Mouse (Mus musculus): Measurements from ENCODE around the gene Slc9a9. TPM values are rescaled to one million over a fixed set of nuclear protein-coding genes. Genes with fewer than 3 reads are reported as not detected.
A peak's percentile ranks its signal among the peaks of the same experiment; 100 is the strongest.

The Slc9a9 gene
- polyA plus RNA-seq, 1 experiment from 2014 or later, result 3.7 TPM

- no peaks in the 10 kb centered on the region for H3K9me3 ChIP-seq (ENCODE audit: control insufficient read depth, low read length)
- WGBS, result 7% methylated on average over 6 of the region's 6 CpGs
- H3K4me2 ChIP-seq (ENCODE audit: low read length), result no peak overlapping the region
- no peak overlapping the region for H3K27ac ChIP-seq (ENCODE audit: low read length)
- peak; percentile 80 for ATAC-seq
- H3K4me1 ChIP-seq (replicated peaks; ENCODE audit: control insufficient read depth, insufficient read depth, low read length), result no peaks in the 10 kb centered on the region; the same call in 1 of the 2 replicates
- no peak overlapping the region for H3K4me3 ChIP-seq (replicated peaks; ENCODE audit: low read length)
- no peak overlapping the region for H3K9ac ChIP-seq (replicated peaks; ENCODE audit: low read depth, low read length)
- H3K36me3 ChIP-seq (ENCODE audit: control insufficient read depth, insufficient read depth), result no peaks in the 10 kb centered on the region
- no peaks in the 10 kb centered on the region for H3K27me3 ChIP-seq (replicated peaks; ENCODE audit: control insufficient read depth, insufficient read depth, low read length)
These were observed 98.4 kb downstream of the Slc9a9 start for GRCm38 (mm10) chr9:94768114-94768513.

- H3K4me3 ChIP-seq (replicated peaks; ENCODE audit: low read length), result no peak overlapping the region
- 15% methylated on average over 4 of the region's 4 CpGs for WGBS
- no peaks in the 10 kb centered on the region for H3K36me3 ChIP-seq (ENCODE audit: control insufficient read depth, insufficient read depth)
- ATAC-seq, result no peak
- no peaks in the 10 kb centered on the region for H3K27me3 ChIP-seq (replicated peaks; ENCODE audit: control insufficient read depth, insufficient read depth, low read length)
- H3K9ac ChIP-seq (replicated peaks; ENCODE audit: low read depth, low read length), result no peak overlapping the region
- H3K9me3 ChIP-seq (ENCODE audit: control insufficient read depth, low read length), result no peaks in the 10 kb centered on the region
- H3K4me2 ChIP-seq (ENCODE audit: low read length), result no peak overlapping the region
- H3K27ac ChIP-seq (ENCODE audit: low read length), result no peak overlapping the region
- H3K4me1 ChIP-seq (replicated peaks; ENCODE audit: control insufficient read depth, insufficient read depth, low read length), result peaks cover 4% of the 10 kb centered on the region; the same call in 1 of the 2 replicates
These were observed 98.8 kb downstream of the Slc9a9 start for GRCm38 (mm10) chr9:94768524-94768923.

DNA sequence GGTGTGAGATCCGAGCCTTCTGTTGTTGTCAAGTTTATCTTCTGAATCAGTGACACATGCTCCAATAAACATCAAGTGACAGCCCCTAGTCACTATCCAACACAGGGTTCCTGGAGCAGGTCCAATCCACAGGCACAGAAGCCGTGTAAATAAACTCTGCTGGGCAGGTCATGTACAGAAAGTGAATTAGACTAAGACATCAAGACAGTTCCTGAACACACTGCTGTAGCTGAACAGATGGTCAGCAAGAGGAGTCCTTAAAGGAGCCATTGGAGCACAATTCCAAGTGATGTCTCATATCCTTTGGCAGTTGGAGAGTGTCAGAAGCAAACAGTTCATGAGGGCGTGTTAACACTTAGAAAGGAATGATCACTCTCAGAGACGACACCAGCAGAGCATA, 103.6 kb downstream of the Slc9a9 start:
- H3K4me1 ChIP-seq (replicated peaks; ENCODE audit: control insufficient read depth, insufficient read depth, low read length), result peaks cover 5% of the 10 kb centered on the region; the same call in 1 of the 2 replicates
- H3K27ac ChIP-seq (ENCODE audit: low read length), result no peak overlapping the region
- no peaks in the 10 kb centered on the region for H3K27me3 ChIP-seq (replicated peaks; ENCODE audit: control insufficient read depth, insufficient read depth, low read length)
- WGBS, result 50% methylated on average over 4 of the region's 4 CpGs
- no peak overlapping the region for H3K4me2 ChIP-seq (ENCODE audit: low read length)
- no peaks in the 10 kb centered on the region for H3K36me3 ChIP-seq (ENCODE audit: control insufficient read depth, insufficient read depth)
- ATAC-seq, result no peak
- H3K4me3 ChIP-seq (replicated peaks; ENCODE audit: low read length), result no peak overlapping the region
- no peak overlapping the region for H3K9ac ChIP-seq (replicated peaks; ENCODE audit: low read depth, low read length)
- no peaks in the 10 kb centered on the region for H3K9me3 ChIP-seq (ENCODE audit: control insufficient read depth, low read length)

DNA sequence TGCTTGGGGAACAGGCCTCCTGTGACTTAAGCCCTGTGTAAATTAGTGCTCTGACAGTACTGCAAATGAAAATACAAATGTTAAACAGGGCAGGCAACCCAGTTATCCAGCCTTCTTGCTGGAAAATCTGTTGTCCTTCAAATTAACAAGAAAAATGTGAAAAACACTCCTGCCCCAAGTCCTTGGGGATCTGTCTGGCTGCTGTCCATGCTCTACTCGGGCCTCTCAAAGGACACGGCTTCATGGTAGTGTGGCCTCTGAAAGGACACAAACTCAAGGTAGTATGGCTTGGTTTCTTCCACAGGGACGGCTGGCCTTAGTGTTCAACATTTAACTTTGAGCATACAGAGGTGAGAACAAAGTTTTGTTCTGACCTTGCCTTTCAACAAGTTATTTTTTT, 118.6 kb downstream of the Slc9a9 start:
- 91% methylated on average over 3 of the region's 3 CpGs for WGBS
- no peak overlapping the region for H3K4me3 ChIP-seq (replicated peaks; ENCODE audit: low read length)
- H3K27me3 ChIP-seq (replicated peaks; ENCODE audit: control insufficient read depth, insufficient read depth, low read length), result no peaks in the 10 kb centered on the region
- ATAC-seq, result no peak
- no peaks in the 10 kb centered on the region for H3K9me3 ChIP-seq (ENCODE audit: control insufficient read depth, low read length)
- H3K4me1 ChIP-seq (replicated peaks; ENCODE audit: control insufficient read depth, insufficient read depth, low read length), result no peaks in the 10 kb centered on the region
- no peak overlapping the region for H3K9ac ChIP-seq (replicated peaks; ENCODE audit: low read depth, low read length)
- H3K4me2 ChIP-seq (ENCODE audit: low read length), result no peak overlapping the region
- no peak overlapping the region for H3K27ac ChIP-seq (ENCODE audit: low read length)
- H3K36me3 ChIP-seq (ENCODE audit: control insufficient read depth, insufficient read depth), result no peaks in the 10 kb centered on the region

GRCm38 (mm10) chr9:94790966-94791365, 121.3 kb downstream of the Slc9a9 start:
- WGBS, result 94% methylated on average over 2 of the region's 2 CpGs
- H3K4me3 ChIP-seq (replicated peaks; ENCODE audit: low read length), result no peak overlapping the region
- no peak overlapping the region for H3K27ac ChIP-seq (ENCODE audit: low read length)
- H3K9me3 ChIP-seq (ENCODE audit: control insufficient read depth, low read length), result no peaks in the 10 kb centered on the region
- H3K4me2 ChIP-seq (ENCODE audit: low read length), result no peak overlapping the region
- no peaks in the 10 kb centered on the region for H3K27me3 ChIP-seq (replicated peaks; ENCODE audit: control insufficient read depth, insufficient read depth, low read length)
- H3K4me1 ChIP-seq (replicated peaks; ENCODE audit: control insufficient read depth, insufficient read depth, low read length), result no peaks in the 10 kb centered on the region
- ATAC-seq, result no peak
- no peaks in the 10 kb centered on the region for H3K36me3 ChIP-seq (ENCODE audit: control insufficient read depth, insufficient read depth)
- no peak overlapping the region for H3K9ac ChIP-seq (replicated peaks; ENCODE audit: low read depth, low read length)

- Histone ChIP-seq H3K9me3 (ENCODE audit: control insufficient read depth, low read length) (no peaks in the 10 kb centered on the region), H3K27ac (ENCODE audit: low read length) (no peak overlapping the region), H3K4me3 (replicated peaks; ENCODE audit: low read length) (no peak overlapping the region), H3K27me3 (replicated peaks; ENCODE audit: control insufficient read depth, insufficient read depth, low read length) (no peaks in the 10 kb centered on the region), H3K4me1 (replicated peaks; ENCODE audit: control insufficient read depth, insufficient read depth, low read length) (no peaks in the 10 kb centered on the region), H3K36me3 (ENCODE audit: control insufficient read depth, insufficient read depth) (no peaks in the 10 kb centered on the region), H3K4me2 (ENCODE audit: low read length) (no peak overlapping the region), H3K9ac (replicated peaks; ENCODE audit: low read depth, low read length) (no peak overlapping the region)
- no peak for ATAC-seq
These were observed 133.4 kb downstream of the Slc9a9 start for GRCm38 (mm10) chr9:94803073-94803472.

DNA sequence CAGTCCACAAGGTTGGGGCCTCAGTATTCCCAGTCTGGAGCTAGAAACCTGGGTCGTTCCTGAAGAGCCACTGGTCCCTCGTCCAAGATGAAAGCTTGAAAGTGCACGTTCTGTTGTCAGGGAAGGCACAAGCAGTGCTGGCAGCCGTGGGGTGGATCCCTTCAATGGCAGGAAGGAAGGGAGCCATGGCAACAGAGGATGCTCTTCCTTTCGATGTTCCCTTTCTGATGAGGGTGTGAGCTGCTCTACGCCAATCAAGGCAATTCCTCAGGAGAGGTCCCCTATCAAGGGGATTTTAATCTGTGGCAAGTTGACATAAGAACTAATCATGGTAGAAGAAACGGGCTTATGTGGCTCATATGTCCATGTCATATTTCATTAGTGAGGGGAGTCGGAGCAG, 135.8 kb downstream of the Slc9a9 start:
- H3K9ac ChIP-seq (replicated peaks; ENCODE audit: low read depth, low read length), result no peak overlapping the region
- no peaks in the 10 kb centered on the region for H3K36me3 ChIP-seq (ENCODE audit: control insufficient read depth, insufficient read depth)
- 68% methylated on average over 8 of the region's 8 CpGs for WGBS
- H3K4me1 ChIP-seq (replicated peaks; ENCODE audit: control insufficient read depth, insufficient read depth, low read length), result no peaks in the 10 kb centered on the region
- no peak overlapping the region for H3K4me2 ChIP-seq (ENCODE audit: low read length)
- H3K4me3 ChIP-seq (replicated peaks; ENCODE audit: low read length), result no peak overlapping the region
- no peaks in the 10 kb centered on the region for H3K9me3 ChIP-seq (ENCODE audit: control insufficient read depth, low read length)
- no peaks in the 10 kb centered on the region for H3K27me3 ChIP-seq (replicated peaks; ENCODE audit: control insufficient read depth, insufficient read depth, low read length)
- no peak overlapping the region for H3K27ac ChIP-seq (ENCODE audit: low read length)
- ATAC-seq, result no peak; the same call in 1 of the 2 replicates

DNA sequence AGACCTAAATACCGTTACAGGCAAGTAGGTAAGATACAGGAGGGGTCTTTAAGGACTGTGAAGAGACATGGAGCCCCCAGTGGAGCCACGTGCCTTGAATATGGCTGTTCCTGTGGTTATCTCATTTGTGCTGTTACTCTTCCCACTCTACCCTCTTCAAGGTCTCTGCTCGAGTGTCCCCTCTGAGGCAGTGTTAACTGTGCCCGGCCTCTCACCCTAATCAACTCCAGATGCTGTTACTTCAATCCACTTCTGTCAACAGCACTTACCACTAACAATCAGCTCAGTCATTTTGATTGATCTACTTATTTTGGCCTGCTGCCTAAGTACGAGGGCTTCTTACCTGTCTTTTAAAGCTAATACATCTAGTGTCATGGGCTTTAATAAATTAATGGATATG, 145.8 kb downstream of the Slc9a9 start:
- Histone ChIP-seq H3K27ac (ENCODE audit: low read length) (no peak overlapping the region), H3K4me2 (ENCODE audit: low read length) (no peak overlapping the region), H3K4me1 (replicated peaks; ENCODE audit: control insufficient read depth, insufficient read depth, low read length) (no peaks in the 10 kb centered on the region), H3K27me3 (replicated peaks; ENCODE audit: control insufficient read depth, insufficient read depth, low read length) (no peaks in the 10 kb centered on the region), H3K9me3 (ENCODE audit: control insufficient read depth, low read length) (no peaks in the 10 kb centered on the region), H3K9ac (replicated peaks; ENCODE audit: low read depth, low read length) (no peak overlapping the region), H3K4me3 (replicated peaks; ENCODE audit: low read length) (no peak overlapping the region), H3K36me3 (ENCODE audit: control insufficient read depth, insufficient read depth) (no peaks in the 10 kb centered on the region)
- 78% methylated on average over 5 of the region's 5 CpGs for WGBS
- ATAC-seq, result no peak

DNA sequence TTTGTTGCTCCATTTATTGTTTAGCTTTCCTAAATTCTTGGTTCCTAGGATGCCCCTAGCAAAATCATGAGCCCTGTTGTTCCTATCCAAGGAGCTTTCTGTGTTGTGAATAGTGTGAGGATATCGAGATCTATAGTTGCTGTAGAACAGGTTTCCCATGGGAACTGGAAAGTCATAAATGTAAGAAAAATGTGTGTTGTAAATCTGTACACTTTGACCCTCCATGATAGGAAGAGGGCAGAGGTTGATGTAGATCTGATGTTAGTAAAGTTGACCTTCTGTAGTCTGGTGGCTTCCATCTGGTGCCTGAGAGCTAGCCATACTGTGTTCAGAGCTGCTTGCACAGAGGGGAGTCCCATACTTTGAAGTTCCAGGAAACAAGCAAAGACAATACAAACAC, 151.6 kb downstream of the Slc9a9 start:
- Histone ChIP-seq H3K4me1 (replicated peaks; ENCODE audit: control insufficient read depth, insufficient read depth, low read length) (no peaks in the 10 kb centered on the region), H3K27ac (ENCODE audit: low read length) (no peak overlapping the region), H3K4me3 (replicated peaks; ENCODE audit: low read length) (no peak overlapping the region), H3K9ac (replicated peaks; ENCODE audit: low read depth, low read length) (no peak overlapping the region), H3K9me3 (ENCODE audit: control insufficient read depth, low read length) (no peaks in the 10 kb centered on the region), H3K27me3 (replicated peaks; ENCODE audit: control insufficient read depth, insufficient read depth, low read length) (no peaks in the 10 kb centered on the region), H3K36me3 (ENCODE audit: control insufficient read depth, insufficient read depth) (no peaks in the 10 kb centered on the region), H3K4me2 (ENCODE audit: low read length) (no peak overlapping the region)
- 93% methylated on average over 1 of the region's 1 CpGs for WGBS
- no peak for ATAC-seq

DNA sequence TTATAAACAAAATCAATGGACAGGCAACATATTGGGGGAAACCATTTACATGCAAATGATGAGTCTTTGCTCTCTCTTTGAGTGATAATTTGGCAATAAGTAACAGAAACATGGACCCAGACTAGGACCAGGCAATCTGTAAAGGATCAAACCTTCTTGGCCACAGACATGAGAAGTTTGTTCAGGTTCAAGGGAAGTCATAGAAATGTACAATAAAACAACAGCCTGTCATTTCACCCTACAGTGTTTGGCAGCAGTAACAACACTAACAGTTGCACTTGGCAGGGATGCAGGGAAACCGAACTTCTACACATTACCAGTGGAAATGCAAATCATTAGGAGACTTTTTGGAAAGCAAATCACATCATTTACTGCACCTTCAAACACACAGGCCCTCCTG, 164.1 kb downstream of the Slc9a9 start:
- Histone ChIP-seq H3K27ac (ENCODE audit: low read length) (no peak overlapping the region), H3K4me3 (replicated peaks; ENCODE audit: low read length) (no peak overlapping the region), H3K36me3 (ENCODE audit: control insufficient read depth, insufficient read depth) (no peaks in the 10 kb centered on the region), H3K9ac (replicated peaks; ENCODE audit: low read depth, low read length) (no peak overlapping the region), H3K9me3 (ENCODE audit: control insufficient read depth, low read length) (no peaks in the 10 kb centered on the region), H3K4me1 (replicated peaks; ENCODE audit: control insufficient read depth, insufficient read depth, low read length) (peaks cover 13% of the 10 kb centered on the region), H3K4me2 (ENCODE audit: low read length) (no peak overlapping the region), H3K27me3 (replicated peaks; ENCODE audit: control insufficient read depth, insufficient read depth, low read length) (no peaks in the 10 kb centered on the region)
- peak; percentile 69 for ATAC-seq
- WGBS, result 22% methylated on average over 1 of the region's 1 CpGs

Data from forebrain, embryonic 16.5 days (tissue).